Mouse (Mus musculus): ENCODE measurements at regions not wholly inside any gene's neighbourhood (a gene's known extent, or its start where the extent isn't known, plus 50 kb on each side); places are given as distances from the start of the nearest gene placed in this dataset.
A peak's percentile ranks its signal among the peaks of the same experiment; 100 is the strongest.

DNA sequence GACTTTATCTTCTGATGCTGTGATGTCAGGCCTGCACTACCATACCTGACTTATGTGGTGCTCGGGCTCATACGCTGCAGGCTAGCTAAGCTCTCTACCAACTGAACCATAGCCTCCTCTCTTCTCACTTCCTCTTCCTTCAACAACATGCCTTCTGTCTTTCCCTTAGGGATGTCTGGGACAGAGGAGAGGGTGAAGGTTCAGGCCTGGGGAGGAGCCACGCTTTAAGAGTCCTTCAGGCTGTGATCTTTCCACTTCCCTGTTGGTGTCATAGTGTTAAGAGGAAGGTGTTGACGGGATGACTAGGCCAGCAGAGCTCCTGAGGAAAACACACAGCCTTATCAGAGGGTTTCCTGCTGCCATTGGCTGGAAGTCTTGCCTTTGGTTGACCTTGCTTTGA, 188.8 kb upstream of the Jade1 start:
- DNase-seq (ENCODE audit: extremely low read depth, insufficient read length, low spot score), result no peak

DNA sequence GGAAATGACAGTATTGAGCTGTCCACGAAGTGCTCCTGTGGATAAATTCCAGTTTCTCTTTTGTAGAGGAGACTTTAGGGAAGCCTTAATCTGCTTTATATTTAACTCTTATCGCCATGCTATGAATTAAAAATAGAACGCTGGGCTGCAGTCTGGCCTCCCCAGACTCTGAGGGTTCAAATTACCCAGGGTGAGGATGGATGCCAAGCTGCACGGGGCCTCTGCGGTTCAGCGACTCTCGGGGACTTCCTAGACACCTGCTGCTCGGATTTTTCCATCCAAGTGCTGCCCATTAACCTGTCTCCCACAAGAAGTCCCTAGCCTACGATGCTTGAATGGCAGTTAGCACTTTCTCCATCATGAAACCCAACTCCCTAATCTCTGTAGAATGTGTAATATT, 189.3 kb upstream of the Jade1 start:
- no peak for DNase-seq (ENCODE audit: extremely low read depth, insufficient read length, low spot score)

DNA sequence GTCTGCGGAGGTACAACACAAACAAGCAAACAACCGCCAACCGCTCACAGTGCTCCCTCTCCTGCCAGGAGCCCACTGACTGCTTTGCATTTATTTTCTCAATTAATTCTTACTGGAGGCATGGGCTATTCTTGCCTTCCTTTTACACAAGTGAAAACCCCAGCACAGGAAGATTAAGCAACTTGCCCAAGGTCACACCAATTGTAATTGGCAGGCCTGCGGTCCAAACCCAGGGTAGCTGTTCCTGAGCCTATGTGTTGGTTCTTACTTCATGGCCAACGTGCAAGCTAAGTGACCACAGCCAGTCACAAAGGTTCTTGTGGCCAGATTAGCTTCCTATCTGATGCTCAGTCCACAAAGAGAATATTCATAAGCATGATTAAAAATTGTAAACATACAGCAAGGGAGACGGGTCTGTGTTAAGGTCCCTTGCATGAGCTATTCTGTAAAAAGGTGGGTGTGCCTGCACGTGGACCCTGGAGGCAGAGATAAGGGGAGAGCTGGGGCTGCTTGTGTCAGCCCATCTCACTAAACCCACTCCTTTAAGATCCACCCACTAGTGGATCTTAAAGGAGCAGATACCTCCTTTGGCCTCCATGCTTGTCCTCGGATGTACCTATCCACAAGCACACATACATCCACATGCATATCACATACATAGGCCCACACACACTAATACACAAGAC, 190.2 kb upstream of the Jade1 start:
- no peak for DNase-seq (ENCODE audit: extremely low read depth, insufficient read length, low spot score)

DNA sequence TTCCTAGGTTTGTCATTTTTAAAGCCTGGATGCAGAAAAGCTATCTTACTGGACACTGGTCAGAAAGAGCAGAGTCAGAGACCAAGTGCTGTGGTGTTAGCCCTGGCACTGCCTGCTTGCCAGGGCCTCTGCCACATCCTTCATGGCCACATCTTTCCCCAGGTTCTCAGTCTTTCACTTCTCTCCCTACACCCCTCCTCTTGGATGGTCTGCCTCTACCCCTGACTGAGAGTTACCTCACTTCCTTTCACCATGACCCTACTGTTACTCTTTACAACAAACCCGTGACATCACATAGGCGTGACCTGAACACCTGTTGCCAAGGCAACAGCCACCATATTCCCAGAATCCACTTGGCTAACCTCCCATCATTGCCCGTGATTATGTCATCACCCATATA, 191.6 kb upstream of the Jade1 start:
- DNase-seq (ENCODE audit: extremely low read depth, insufficient read length, low spot score), result no peak

DNA sequence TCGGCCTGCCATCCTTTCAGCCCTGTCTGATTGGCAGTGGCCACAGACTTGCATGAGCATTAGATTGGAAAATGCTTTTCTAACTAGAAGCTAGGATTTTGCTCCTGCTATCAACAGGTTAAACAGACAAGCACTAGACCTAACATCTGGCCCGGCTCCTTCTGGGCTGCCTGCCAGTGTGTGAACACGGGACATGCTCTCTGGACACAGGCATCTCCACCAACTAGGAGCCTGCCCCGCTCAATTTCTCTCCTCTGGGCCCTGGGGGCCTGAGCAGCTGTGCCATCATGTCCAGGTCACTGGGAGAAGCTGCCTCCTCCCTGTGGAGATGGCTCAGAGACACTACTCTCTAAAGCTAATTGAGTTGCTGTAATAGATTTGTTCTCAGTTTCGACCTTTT, 195.3 kb upstream of the Jade1 start:
- DNase-seq (ENCODE audit: extremely low read depth, insufficient read length, low spot score), result peak; percentile 20

DNA sequence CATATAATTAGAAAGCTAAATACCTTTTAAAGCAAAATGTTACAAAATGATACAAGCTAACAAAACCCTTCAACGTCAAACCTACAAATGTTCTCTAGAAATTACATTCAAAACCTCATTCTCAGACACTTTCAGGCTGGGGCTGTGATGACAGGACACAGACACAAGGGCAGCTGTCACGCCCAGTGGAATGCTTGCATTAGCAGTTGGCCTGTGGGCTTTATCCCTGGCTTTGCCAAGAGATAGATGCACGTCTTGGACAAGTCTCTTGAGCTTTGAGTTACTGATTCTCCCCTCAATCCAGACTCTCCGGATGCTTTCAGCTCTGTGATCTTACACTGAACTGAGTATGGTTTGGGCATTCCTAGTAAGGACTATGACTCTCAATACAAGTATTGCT, 196.1 kb upstream of the Jade1 start:
- no peak for DNase-seq (ENCODE audit: extremely low read depth, insufficient read length, low spot score)

DNA sequence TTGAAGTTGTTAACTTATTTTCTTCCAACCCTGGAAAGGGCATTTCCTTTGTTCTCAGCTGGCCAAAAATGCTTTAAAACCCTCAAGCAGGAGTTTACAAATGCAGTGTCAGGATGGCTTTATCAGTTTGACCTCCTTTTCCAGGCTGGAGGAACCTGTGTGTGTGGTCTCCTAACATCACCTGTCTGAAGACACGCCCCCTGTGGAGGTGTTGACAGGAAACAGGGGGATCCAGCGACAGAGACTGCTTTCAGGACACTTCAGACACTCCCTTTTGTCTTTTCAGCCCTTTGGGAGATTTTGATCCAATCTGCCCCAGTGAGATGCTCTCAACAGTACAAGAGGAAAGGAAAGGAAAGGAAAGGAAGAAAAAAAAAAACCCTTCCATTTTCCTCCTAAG, 202.5 kb upstream of the Jade1 start:
- no peak for DNase-seq (ENCODE audit: extremely low read depth, insufficient read length, low spot score)

DNA sequence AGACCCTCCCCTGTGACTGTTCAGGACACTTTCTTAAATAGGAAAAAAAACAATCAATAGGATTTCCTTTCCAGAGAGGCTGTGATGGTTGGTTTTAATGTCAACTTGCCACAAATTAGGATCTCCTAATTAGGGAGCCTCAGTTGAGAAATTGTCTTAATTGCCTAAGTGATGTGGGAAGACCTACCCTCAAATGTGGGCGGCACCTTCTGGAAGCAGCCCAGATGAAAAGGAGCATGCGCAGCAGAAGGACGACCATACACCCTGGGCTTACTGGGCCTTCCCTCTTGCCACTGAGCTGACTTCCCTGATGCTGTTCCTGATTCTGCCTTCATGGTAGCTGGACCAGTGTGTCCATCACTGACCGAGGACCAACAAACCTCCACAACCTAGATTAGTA, 203.7 kb upstream of the Jade1 start:
- no peak for DNase-seq (ENCODE audit: extremely low read depth, insufficient read length, low spot score)

DNA sequence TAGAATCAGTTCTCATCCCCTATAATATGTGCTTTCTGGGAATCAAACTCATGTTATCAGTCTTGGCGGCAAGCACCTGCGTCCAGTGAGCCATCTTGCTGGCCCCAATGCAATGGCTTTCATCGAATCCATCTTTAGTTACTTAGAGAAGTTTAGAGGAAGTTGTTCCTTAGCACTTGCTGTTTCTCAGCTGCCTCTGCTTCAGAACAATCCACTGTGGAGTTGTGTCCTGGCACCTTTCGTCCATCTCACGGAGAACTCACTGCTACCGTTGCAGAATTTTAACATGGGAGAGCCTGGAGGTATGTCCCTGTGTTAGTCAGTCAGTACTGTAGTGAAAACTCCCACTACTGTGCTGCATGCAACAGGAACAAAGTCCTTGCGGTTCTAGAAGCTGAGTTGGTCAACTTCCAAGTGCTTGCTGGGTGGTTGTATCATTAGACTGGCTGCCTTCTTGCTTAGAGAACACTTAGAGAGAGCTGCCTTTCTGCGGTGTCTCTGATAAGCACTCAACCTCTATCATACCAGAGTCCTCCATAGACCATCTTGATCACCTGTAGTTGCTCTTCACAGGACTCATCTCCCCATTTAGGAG, 204.3 kb upstream of the Jade1 start:
- no peak for DNase-seq (ENCODE audit: extremely low read depth, insufficient read length, low spot score)

DNA sequence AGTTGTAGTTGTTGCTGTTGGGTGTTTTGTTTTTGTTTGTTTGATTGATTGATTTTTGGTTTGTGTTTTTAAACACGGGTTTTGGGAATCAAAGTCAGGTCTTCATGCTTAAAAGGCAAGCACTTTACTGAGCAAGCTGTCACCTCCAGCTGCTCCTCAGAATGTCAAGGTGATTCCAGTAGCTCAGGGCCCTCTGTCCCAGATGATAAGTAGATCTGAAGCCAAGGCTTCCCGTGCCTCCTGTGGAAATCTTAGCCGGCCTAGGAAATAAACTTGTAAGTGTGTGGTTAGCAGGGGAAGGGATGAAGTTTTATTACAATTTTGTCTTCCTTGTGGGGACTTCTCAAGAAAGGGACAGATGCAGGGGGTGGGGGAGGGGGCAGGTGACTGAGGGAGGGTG, 205.2 kb upstream of the Jade1 start:
- DNase-seq (ENCODE audit: extremely low read depth, insufficient read length, low spot score), result no peak

DNA sequence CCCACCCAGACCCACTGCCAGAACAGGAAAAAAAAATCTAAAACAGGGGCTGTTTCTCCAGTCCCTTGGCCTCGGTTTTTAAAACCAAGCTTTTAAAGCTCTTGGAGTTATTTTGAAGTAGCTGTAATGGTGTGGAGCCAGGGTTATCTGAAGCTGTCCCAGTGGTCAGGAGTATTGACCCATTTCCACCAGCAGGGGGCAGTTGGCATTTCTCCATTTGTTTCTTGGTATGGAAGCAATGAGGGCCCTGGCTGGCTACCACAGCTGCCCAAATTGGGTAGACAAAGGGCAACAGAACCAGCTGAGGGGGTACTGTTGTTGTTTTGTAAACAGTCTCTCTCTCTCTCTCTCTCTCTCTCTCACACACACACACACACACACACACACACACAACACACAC, 206.7 kb upstream of the Jade1 start:
- DNase-seq (ENCODE audit: extremely low read depth, insufficient read length, low spot score), result peak; percentile 16

DNA sequence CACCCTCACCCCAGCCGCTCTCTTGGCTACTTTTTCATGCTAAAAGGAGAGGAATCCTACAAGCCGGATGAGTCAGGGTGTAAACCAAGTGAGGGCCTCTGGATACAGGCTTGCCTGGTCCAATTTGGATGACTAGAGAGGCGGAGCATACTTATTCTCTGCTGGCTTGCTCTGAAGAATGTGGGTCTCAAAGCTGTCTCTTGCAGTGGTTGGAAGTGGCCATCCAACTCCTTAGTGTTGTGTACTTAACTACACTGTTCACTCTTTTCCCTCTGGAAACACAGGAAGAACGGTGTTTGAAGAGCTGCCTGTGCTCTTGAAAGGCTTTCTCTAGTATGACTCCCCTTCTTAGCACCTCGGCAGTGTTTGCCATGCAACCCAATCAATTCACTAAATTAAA, 208.7 kb upstream of the Jade1 start:
- no peak for DNase-seq (ENCODE audit: extremely low read depth, insufficient read length, low spot score)

DNA sequence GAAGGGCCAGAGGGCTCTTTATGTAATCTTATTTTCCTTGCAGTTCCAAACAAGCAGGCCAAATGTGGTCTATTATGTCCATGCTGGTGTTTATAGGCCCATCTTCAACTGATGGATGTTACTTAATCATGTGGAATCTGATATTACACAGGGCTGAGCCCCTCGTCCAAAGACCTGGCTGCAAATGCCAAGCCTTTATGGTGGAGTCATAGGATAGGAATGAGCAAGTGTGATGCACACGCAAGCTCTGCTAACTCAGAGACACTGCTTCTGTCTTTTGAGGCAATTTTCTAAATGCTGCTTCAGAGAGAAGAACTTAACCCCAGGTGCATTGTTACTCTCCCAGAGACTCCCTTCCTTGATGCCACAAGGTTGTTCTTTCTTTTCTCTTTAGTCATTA, 212.1 kb upstream of the Jade1 start:
- peak; percentile 30 for DNase-seq (ENCODE audit: extremely low read depth, insufficient read length, low spot score)

DNA sequence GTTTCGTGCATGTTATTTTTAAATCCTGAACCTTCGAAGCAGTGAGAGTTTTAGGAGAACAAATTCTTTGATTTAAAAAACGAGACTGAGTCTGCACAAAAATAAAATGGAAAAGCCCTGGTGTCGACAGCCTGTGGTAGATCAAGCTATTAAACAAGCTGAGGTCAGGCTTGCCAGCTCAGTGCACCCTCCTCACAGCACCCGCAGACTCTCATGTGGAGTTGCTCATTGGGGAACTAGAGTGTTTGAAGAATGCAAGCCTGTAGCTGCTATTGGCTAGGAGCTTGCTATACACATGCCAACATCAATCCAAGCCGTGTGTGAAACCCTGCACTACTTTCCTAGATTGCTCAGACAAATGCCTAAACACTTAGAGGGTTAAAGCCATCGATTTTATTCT, 223.1 kb upstream of the Jade1 start:
- DNase-seq (ENCODE audit: extremely low read depth, insufficient read length, low spot score), result no peak

DNA sequence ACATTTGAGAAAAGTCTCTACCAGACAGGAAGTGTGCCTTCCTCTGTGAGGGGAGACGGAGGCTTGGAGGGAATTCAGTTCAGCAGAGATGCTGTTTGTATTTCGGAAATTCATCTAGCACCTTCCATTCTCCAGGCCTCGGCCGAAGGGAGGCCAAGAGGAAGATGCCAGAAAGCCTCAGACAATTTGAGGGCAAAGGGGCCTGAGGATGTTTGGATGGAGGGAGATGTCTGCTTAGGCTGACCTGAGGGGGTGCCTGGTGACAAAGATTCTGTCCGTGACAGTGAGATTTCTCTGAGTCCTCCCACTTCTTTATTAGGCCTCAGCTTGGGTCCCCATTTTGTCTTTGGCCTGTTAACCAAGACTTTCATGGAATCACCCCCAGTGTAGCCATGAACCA, 225.2 kb upstream of the Jade1 start:
- no peak for DNase-seq (ENCODE audit: extremely low read depth, insufficient read length, low spot score)

DNA sequence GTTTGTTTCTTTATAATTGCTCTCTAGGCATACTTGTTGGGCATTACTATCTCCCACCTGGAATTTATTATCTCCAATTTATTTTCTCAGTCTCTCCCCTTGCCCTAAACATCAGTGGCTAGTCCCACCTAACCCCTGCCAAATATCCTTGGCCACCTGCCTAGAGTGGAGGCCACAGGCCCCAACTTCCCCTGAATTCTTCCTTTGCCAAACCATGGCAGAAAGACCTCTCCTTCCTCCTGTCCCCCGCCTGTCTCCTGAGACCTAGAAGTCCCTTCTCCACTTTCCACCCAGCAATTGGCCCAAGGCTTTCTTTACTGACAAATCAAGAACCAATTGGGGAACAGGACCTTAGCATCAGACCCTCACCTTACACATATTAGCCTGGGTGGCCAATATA, 226.7 kb upstream of the Jade1 start:
- DNase-seq (ENCODE audit: extremely low read depth, insufficient read length, low spot score), result no peak

DNA sequence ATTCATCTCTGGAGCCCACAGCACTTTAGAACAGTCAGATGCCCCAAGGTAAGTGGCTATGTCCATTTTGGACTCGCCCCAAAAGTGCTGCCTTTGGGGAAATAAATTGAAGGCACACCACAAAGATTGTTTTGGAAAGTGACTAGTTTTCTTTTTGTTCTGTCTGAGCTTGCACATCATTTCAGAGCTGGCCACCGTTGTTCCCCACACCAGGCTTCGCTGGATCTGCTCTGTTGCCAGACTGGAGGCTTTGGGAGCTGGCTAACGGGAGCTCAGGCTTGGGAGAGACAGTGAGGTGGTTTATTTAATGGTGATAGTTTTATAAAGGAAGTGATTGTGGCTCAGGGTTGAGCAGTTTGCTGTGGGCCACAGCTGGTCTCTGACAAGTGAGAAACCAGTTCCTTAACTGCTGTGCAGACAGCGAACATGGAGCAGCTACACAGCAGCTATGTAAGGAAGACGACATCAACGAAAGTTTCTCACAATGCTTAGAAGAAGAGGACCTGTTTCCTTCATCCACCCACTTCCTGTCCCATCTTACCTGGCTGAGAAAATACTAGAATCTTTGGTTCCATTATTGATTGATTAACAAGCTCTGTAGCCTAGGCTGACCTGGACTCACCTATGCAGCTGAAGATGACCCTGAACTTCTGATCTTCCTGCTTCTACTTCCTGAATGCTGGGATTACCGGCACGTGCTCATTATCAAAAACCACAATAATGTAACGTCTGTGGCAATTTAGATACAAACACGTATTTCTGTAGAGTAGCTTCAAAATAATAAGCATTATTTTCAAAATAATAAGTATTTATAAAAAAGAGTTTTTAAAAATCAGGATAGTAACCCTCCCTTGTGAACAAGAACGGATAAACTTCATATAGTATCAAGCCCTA, 229.1 kb upstream of the Jade1 start:
- no peak for DNase-seq (ENCODE audit: extremely low read depth, insufficient read length, low spot score)

DNA sequence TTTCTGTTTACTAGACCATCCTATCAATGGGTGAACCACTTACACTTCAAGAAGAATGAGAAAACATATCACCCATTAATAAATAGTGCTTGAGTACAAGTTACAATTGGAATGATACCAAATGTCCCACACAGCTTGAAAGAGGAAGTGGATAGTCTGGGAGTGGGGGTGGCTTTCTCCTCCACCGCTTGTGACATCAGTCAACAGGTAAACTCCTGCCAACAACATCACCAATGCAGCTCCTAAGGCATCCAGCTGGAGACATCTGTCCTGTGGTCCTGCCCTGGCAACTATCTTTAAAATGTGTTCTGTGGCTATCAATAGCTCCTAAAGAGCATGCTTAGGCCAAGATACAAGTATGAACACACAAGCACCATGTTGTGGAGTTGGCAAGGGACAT, 233.7 kb upstream of the Jade1 start:
- DNase-seq (ENCODE audit: extremely low read depth, insufficient read length, low spot score), result no peak

DNA sequence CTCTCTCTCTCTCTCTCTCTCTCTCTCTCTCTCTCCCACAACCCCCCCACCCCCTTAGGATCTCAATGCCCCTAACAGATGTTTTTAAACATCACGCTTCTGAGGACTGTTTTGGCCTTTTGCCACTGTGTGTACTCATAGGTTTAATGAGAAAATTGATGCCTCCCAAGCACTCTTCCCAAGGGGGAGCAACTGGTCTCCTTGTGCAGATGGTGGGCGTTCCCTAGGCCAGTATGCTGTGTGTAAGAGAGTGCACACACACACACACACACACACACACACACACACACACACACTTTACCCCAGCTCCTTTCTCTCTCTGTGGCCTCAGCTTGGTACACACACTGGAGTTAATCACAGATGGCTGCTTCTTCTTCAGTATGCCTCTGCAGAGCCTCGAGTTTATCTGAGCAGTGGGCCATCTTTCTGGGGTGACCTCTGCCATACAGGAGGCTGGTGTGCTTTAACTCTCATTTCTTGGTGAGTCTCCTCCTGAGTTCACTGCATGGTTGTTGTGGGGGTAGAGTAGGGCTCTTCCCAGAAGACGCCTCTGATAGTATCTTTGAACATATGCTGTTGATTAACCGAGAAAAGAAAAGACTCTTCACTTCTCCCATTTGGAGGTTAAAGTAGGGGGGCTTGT, 236.2 kb upstream of the Jade1 start:
- DNase-seq (ENCODE audit: extremely low read depth, insufficient read length, low spot score), result peak; percentile 13

DNA sequence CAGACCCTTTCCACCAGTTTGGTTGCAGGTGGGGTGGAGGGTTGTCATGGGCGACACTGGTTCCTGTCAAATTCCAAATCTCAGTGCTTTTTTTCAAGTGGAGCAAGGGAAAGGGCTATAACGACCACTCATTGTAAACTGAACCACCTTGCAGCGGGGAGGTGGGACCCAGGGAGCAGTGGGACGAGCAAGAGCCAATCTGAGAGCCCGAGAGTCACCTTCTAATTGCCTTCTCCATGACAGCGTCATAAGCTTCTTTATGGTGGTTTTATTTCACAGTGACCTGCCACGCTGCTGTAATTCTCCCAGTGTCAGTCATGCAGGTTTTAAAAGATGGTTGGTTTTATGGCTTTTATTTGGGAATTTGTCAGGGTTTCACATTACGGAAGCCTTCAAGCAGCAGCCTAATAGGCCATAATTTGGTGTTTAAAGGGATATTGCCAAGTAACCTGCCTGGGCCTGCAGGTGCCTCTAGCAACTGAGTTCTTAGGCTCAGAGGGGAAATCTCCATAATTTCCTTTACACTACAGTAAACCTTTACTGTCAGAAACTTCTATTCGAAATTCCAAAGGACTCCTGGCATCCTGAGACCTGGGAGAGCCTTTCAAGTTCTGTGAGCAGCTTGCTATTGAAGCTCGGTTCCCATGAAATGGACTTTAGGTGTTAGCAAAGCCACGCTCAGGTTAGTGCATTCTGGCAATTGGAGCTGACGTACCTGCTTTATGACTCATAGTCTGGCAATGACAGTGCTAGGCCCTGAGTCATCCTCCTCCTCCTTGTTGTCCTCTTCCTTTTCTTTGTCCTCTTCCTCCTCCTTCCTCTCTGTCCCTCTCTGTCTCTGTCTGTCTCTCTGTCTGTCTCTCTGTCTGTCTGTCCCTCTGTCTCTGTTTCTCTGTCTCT, 235.6 kb upstream of the Pgrmc2 start:
- peak; percentile 29 for DNase-seq (ENCODE audit: extremely low read depth, insufficient read length, low spot score)

Data from 3134 (cell line).